Mouse (Mus musculus): ENCODE measurements at regions not wholly inside any gene's neighbourhood (a gene's known extent, or its start where the extent isn't known, plus 50 kb on each side); places are given as distances from the start of the nearest gene placed in this dataset.
A peak's percentile ranks its signal among the peaks of the same experiment; 100 is the strongest.

- Histone ChIP-seq H3K36me3 (ENCODE audit: insufficient read depth, low read length) (no peaks in the 10 kb centered on the region), H3K9me3 (ENCODE audit: low read length) (no peaks in the 10 kb centered on the region), H3K4me3 (ENCODE audit: low read depth, low read length) (no peak overlapping the region), H3K4me1 (ENCODE audit: insufficient read depth, low read length) (no peaks in the 10 kb centered on the region), H3K27me3 (ENCODE audit: insufficient read depth, low read length) (no peaks in the 10 kb centered on the region), H3K9ac (replicated peaks; ENCODE audit: low read length, poor library complexity, severe bottlenecking) (no peak overlapping the region), H3K27ac (ENCODE audit: low read depth, low read length) (no peak overlapping the region), H3K4me2 (ENCODE audit: low read depth, low read length, poor library complexity, severe bottlenecking) (no peak overlapping the region)
- no peak for ATAC-seq (ENCODE audit: low FRiP score)
- no peak for DNase-seq (ENCODE audit: low spot score)
- 81% methylated on average over 5 of the region's 5 CpGs for WGBS
- TF ChIP-seq CTCF (IDR thresholded peaks at IDR 0.05) = no peak
These were observed 197.5 kb upstream of the Kif2a start for GRCm38 (mm10) chr13:107219456-107219855.

- Histone ChIP-seq H3K9me3 (ENCODE audit: low read length) (no peaks in the 10 kb centered on the region), H3K4me2 (ENCODE audit: low read depth, low read length, poor library complexity, severe bottlenecking) (no peak overlapping the region), H3K36me3 (ENCODE audit: insufficient read depth, low read length) (no peaks in the 10 kb centered on the region), H3K4me3 (ENCODE audit: low read depth, low read length) (no peak overlapping the region), H3K27ac (ENCODE audit: low read depth, low read length) (no peak overlapping the region), H3K4me1 (ENCODE audit: insufficient read depth, low read length) (no peaks in the 10 kb centered on the region), H3K27me3 (ENCODE audit: insufficient read depth, low read length) (no peaks in the 10 kb centered on the region), H3K9ac (replicated peaks; ENCODE audit: low read length, poor library complexity, severe bottlenecking) (no peak overlapping the region)
- ATAC-seq (ENCODE audit: low FRiP score) = no peak
- DNase-seq (ENCODE audit: low spot score) = peak; percentile 32
- no peak for TF ChIP-seq CTCF (IDR thresholded peaks at IDR 0.05)
- 46% methylated on average over 8 of the region's 8 CpGs for WGBS
These were observed 196.4 kb upstream of the Kif2a start for GRCm38 (mm10) chr13:107218351-107218750.

- 66% methylated on average over 6 of the region's 6 CpGs for WGBS
- Histone ChIP-seq H3K27ac (ENCODE audit: low read depth, low read length) (no peak overlapping the region), H3K27me3 (ENCODE audit: insufficient read depth, low read length) (no peaks in the 10 kb centered on the region), H3K36me3 (ENCODE audit: insufficient read depth, low read length) (no peaks in the 10 kb centered on the region), H3K9me3 (ENCODE audit: low read length) (no peaks in the 10 kb centered on the region), H3K4me1 (ENCODE audit: insufficient read depth, low read length) (no peaks in the 10 kb centered on the region), H3K9ac (replicated peaks; ENCODE audit: low read length, poor library complexity, severe bottlenecking) (no peak overlapping the region), H3K4me3 (ENCODE audit: low read depth, low read length) (no peak overlapping the region), H3K4me2 (ENCODE audit: low read depth, low read length, poor library complexity, severe bottlenecking) (no peak overlapping the region)
- no peak for ATAC-seq (ENCODE audit: low FRiP score)
- TF ChIP-seq CTCF (IDR thresholded peaks at IDR 0.05) = no peak
- no peak for DNase-seq (ENCODE audit: low spot score)
These were observed 195.9 kb upstream of the Kif2a start for GRCm38 (mm10) chr13:107217825-107218224.

- TF ChIP-seq CTCF (IDR thresholded peaks at IDR 0.05) = no peak
- ATAC-seq (ENCODE audit: low FRiP score) = no peak
- H3K4me1 ChIP-seq (ENCODE audit: insufficient read depth, low read length) = no peaks in the 10 kb centered on the region
- H3K9ac ChIP-seq (replicated peaks; ENCODE audit: low read length, poor library complexity, severe bottlenecking) = no peak overlapping the region
- 48% methylated on average over 2 of the region's 2 CpGs for WGBS
- no peak overlapping the region for H3K27ac ChIP-seq (ENCODE audit: low read depth, low read length)
- no peak overlapping the region for H3K4me3 ChIP-seq (ENCODE audit: low read depth, low read length)
- H3K4me2 ChIP-seq (ENCODE audit: low read depth, low read length, poor library complexity, severe bottlenecking) = no peak overlapping the region
- H3K36me3 ChIP-seq (ENCODE audit: insufficient read depth, low read length) = no peaks in the 10 kb centered on the region
- H3K27me3 ChIP-seq (ENCODE audit: insufficient read depth, low read length) = no peaks in the 10 kb centered on the region
- no peak for DNase-seq (ENCODE audit: low spot score)
- H3K9me3 ChIP-seq (ENCODE audit: low read length) = no peaks in the 10 kb centered on the region
These were observed 191.4 kb upstream of the Kif2a start for GRCm38 (mm10) chr13:107213281-107213680.

- H3K27ac ChIP-seq (ENCODE audit: low read depth, low read length) = no peak overlapping the region
These were observed 188.8 kb upstream of the Kif2a start for GRCm38 (mm10) chr13:107210676-107211075.

GRCm38 (mm10) chr13:107207354-107208181 lies 185.6 kb upstream of the Kif2a start:
- no peak for TF ChIP-seq CTCF (IDR thresholded peaks at IDR 0.05)
- Histone ChIP-seq H3K9me3 (ENCODE audit: low read length) (no peaks in the 10 kb centered on the region), H3K36me3 (ENCODE audit: insufficient read depth, low read length) (no peaks in the 10 kb centered on the region), H3K27me3 (ENCODE audit: insufficient read depth, low read length) (no peaks in the 10 kb centered on the region), H3K4me1 (ENCODE audit: insufficient read depth, low read length) (no peaks in the 10 kb centered on the region; the same call in 1 of the 2 replicates), H3K9ac (replicated peaks; ENCODE audit: low read length, poor library complexity, severe bottlenecking) (peak overlapping the region; percentile 25; the same call in 1 of the 2 replicates), H3K4me3 (ENCODE audit: low read depth, low read length) (peak overlapping the region; percentile 23), H3K27ac (ENCODE audit: low read depth, low read length) (peak overlapping the region; percentile 51; the same call in 1 of the 2 replicates), H3K4me2 (ENCODE audit: low read depth, low read length, poor library complexity, severe bottlenecking) (peak overlapping the region; percentile 44)
- peak; percentile 92 for ATAC-seq (ENCODE audit: low FRiP score)
- 19% methylated on average over 20 of the region's 20 CpGs for WGBS
- DNase-seq (ENCODE audit: low spot score) = peak; percentile 95

More at GRCm38 (mm10) chr13:107210676-107211075, 188.8 kb upstream of the Kif2a start:
- Histone ChIP-seq H3K9ac (replicated peaks; ENCODE audit: low read length, poor library complexity, severe bottlenecking) (no peak overlapping the region), H3K9me3 (ENCODE audit: low read length) (no peaks in the 10 kb centered on the region), H3K36me3 (ENCODE audit: insufficient read depth, low read length) (no peaks in the 10 kb centered on the region), H3K4me2 (ENCODE audit: low read depth, low read length, poor library complexity, severe bottlenecking) (no peak overlapping the region), H3K27me3 (ENCODE audit: insufficient read depth, low read length) (no peaks in the 10 kb centered on the region), H3K4me3 (ENCODE audit: low read depth, low read length) (no peak overlapping the region), H3K4me1 (ENCODE audit: insufficient read depth, low read length) (no peaks in the 10 kb centered on the region; the same call in 1 of the 2 replicates)
- ATAC-seq (ENCODE audit: low FRiP score) (no peak), DNase-seq (ENCODE audit: low spot score) (no peak)
- TF ChIP-seq CTCF (IDR thresholded peaks at IDR 0.05) = no peak
- WGBS = 79% methylated on average over 6 of the region's 6 CpGs

Measured in midbrain, postnatal 0 days (tissue).